Mouse (Mus musculus): Measurements from ENCODE around the gene Sirt2.

GRCm38 (mm10) chr7:28810107-28811066 lies 43.9 kb downstream of the Sirt2 start:
- TF ChIP-seq POLR2A (IDR thresholded peaks at IDR 0.05; ENCODE audit: borderline replicate concordance, insufficient read depth, low read length) (peak; percentile 94), CTCF (IDR thresholded peaks at IDR 0.05; ENCODE audit: borderline replicate concordance, insufficient read depth, low read depth, low read length) (peak; percentile 45; the same call in 1 of the 2 replicates)

Measured in cerebellum, adult 2 months (tissue).